Mouse (Mus musculus): ENCODE data around the gene Kcnj2. TPM values are rescaled to one million over a fixed set of nuclear protein-coding genes. Genes with fewer than 3 reads are reported as not detected.
A peak's percentile ranks its signal among the peaks of the same experiment; 100 is the strongest.

Gene Kcnj2
- polyA plus RNA-seq, 2 experiments: 0.10 to 0.30 TPM

DNA sequence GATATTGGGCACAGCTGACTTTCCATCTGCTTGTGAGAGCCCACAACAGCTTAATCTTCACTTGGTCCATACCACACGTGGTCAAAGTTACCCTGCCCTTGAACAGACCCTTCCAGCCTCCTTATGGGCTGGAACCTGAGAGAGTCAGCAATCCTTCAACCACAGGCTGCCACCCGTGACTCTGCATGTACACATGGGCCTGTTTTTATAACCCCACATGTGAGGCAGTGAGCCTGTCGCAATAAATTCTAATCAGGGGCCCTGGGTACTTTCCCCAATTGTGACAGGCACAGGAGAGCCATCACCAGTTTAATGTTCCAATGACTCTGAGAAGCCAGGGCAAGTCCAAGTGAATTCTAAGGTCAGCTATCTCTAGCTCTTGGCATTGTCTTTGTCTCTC, 22.8 kb downstream of the Kcnj2 start:
- Histone ChIP-seq H3K9ac (replicated peaks) (no peak overlapping the region), H3K4me3 (ENCODE audit: insufficient read depth in 1 of 2, low read depth in 2 of 2, low read length in 2 of 2) (no peak overlapping the region), H3K27ac (no peak overlapping the region), H3K36me3 (replicated peaks; ENCODE audit: control insufficient read depth, insufficient read depth, low read depth) (no peaks in the 10 kb centered on the region), H3K4me1 (replicated peaks; ENCODE audit: control insufficient read depth in 2 of 2, insufficient read depth in 2 of 2, low read length in 1 of 2) (no peaks in the 10 kb centered on the region), H3K27me3 (ENCODE audit: control insufficient read depth, insufficient read depth, low read length) (no peaks in the 10 kb centered on the region), H3K4me2 (ENCODE audit: low read depth) (no peak overlapping the region), H3K9me3 (ENCODE audit: control insufficient read depth, low read length) (no peaks in the 10 kb centered on the region)
- no peak for DNase-seq (ENCODE audit: low read depth in 3 of 3, low spot score in 3 of 3)
- TF ChIP-seq EP300 (IDR thresholded peaks at IDR 0.05; ENCODE audit: low read depth) (no peak), CTCF (IDR thresholded peaks at IDR 0.05; ENCODE audit: low read depth) (no peak)
- no peak for ATAC-seq (ENCODE audit: insufficient read depth)
- 26% methylated on average over 3 of the region's 3 CpGs for WGBS (ENCODE audit: insufficient replicate concordance)

DNA sequence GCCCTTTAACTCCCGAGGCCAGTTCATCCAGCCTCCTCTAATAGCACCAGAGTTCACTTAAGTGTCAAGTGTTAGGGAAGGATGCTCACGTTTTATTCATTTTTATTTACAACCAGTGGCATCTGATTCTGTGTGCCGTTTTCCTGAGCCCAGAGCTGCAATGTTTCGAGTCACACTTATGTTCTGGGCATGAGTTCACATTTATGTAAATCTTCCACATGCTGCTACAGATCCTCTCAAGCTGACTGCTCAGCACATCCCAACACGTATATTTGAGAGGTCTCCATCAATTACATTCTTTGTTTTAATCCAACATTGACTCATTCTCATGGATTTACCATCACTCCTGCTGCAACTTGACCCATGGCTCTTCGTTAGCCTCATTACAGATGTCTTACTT, 25.2 kb downstream of the Kcnj2 start:
- ATAC-seq (ENCODE audit: insufficient read depth): no peak
- Histone ChIP-seq H3K4me3 (ENCODE audit: insufficient read depth in 1 of 2, low read depth in 2 of 2, low read length in 2 of 2) (no peak overlapping the region), H3K27me3 (ENCODE audit: control insufficient read depth, insufficient read depth, low read length) (no peaks in the 10 kb centered on the region), H3K27ac (no peak overlapping the region), H3K9me3 (ENCODE audit: control insufficient read depth, low read length) (no peaks in the 10 kb centered on the region), H3K36me3 (replicated peaks; ENCODE audit: control insufficient read depth, insufficient read depth, low read depth) (no peaks in the 10 kb centered on the region), H3K4me2 (ENCODE audit: low read depth) (no peak overlapping the region), H3K9ac (replicated peaks) (no peak overlapping the region), H3K4me1 (replicated peaks; ENCODE audit: control insufficient read depth in 2 of 2, insufficient read depth in 2 of 2, low read length in 1 of 2) (no peaks in the 10 kb centered on the region)
- 47% methylated on average over 6 of the region's 6 CpGs for WGBS (ENCODE audit: insufficient replicate concordance)
- TF ChIP-seq CTCF (IDR thresholded peaks at IDR 0.05; ENCODE audit: low read depth) (no peak), EP300 (IDR thresholded peaks at IDR 0.05; ENCODE audit: low read depth) (no peak)
- no peak for DNase-seq (ENCODE audit: low read depth in 3 of 3, low spot score in 3 of 3)

DNA sequence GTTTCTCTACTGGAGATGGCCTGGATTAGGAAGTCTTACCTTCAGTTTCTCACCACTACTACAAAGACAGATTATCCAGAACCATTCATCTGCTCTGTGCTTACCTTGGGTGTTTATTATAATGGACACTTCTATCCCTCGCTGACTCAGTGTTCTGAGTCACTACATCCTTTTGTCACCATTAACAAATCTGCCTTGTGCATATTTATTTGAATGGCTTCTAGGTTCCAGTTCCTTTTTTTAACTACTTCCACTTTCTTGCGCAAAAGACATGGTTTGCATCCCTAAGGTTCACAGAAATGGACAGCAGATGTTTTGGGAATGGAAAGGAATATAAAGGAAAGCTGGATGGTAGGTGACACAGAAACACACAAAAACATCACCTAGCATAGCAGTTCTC, 27.0 kb downstream of the Kcnj2 start:
- WGBS (ENCODE audit: insufficient replicate concordance): 30% methylated on average over 2 of the region's 2 CpGs
- H3K9ac ChIP-seq (replicated peaks): no peak overlapping the region
- no peak overlapping the region for H3K27ac ChIP-seq
- H3K4me2 ChIP-seq (ENCODE audit: low read depth): no peak overlapping the region
- ATAC-seq (ENCODE audit: insufficient read depth): no peak
- TF ChIP-seq CTCF (IDR thresholded peaks at IDR 0.05; ENCODE audit: low read depth) (no peak), EP300 (IDR thresholded peaks at IDR 0.05; ENCODE audit: low read depth) (no peak)
- no peak for DNase-seq (ENCODE audit: low read depth in 3 of 3, low spot score in 3 of 3)
- H3K27me3 ChIP-seq (ENCODE audit: control insufficient read depth, insufficient read depth, low read length): no peaks in the 10 kb centered on the region
- no peaks in the 10 kb centered on the region for H3K9me3 ChIP-seq (ENCODE audit: control insufficient read depth, low read length)
- no peak overlapping the region for H3K4me3 ChIP-seq (ENCODE audit: insufficient read depth in 1 of 2, low read depth in 2 of 2, low read length in 2 of 2)
- H3K4me1 ChIP-seq (replicated peaks; ENCODE audit: control insufficient read depth in 2 of 2, insufficient read depth in 2 of 2, low read length in 1 of 2): no peaks in the 10 kb centered on the region
- H3K36me3 ChIP-seq (replicated peaks; ENCODE audit: control insufficient read depth, insufficient read depth, low read depth): no peaks in the 10 kb centered on the region

DNA sequence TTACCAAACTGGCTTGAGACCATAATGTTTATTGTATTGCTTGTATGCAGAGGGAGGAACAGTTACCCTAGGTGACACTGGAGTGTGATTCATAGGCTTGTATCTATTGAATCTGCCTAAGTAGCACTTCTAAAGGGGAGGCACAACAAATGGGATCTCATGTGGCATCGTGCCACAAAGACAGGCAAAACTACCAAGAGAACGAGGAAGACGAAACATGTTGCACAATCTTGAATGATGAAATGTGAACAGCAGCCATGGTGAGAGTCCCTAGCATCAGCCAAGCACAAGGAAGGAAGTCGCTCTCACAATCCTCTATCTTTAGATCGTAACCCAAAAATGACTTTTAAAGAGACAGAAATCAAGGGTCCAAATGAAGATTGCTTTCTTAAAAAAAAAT, 30.6 kb downstream of the Kcnj2 start:
- Histone ChIP-seq H3K4me2 (ENCODE audit: low read depth) (no peak overlapping the region), H3K36me3 (replicated peaks; ENCODE audit: control insufficient read depth, insufficient read depth, low read depth) (no peaks in the 10 kb centered on the region), H3K4me3 (ENCODE audit: insufficient read depth in 1 of 2, low read depth in 2 of 2, low read length in 2 of 2) (no peak overlapping the region), H3K27ac (no peak overlapping the region), H3K4me1 (replicated peaks; ENCODE audit: control insufficient read depth in 2 of 2, insufficient read depth in 2 of 2, low read length in 1 of 2) (no peaks in the 10 kb centered on the region), H3K9me3 (ENCODE audit: control insufficient read depth, low read length) (no peaks in the 10 kb centered on the region), H3K27me3 (ENCODE audit: control insufficient read depth, insufficient read depth, low read length) (no peaks in the 10 kb centered on the region), H3K9ac (replicated peaks) (no peak overlapping the region)
- WGBS (ENCODE audit: insufficient replicate concordance): 24% methylated on average over 5 of the region's 5 CpGs
- TF ChIP-seq EP300 (IDR thresholded peaks at IDR 0.05; ENCODE audit: low read depth) (no peak), CTCF (IDR thresholded peaks at IDR 0.05; ENCODE audit: low read depth) (no peak)
- peak in 2 of 3 experiments; percentile 12 to 29 for DNase-seq (ENCODE audit: low read depth in 3 of 3, low spot score in 3 of 3)
- no peak for ATAC-seq (ENCODE audit: insufficient read depth)

DNA sequence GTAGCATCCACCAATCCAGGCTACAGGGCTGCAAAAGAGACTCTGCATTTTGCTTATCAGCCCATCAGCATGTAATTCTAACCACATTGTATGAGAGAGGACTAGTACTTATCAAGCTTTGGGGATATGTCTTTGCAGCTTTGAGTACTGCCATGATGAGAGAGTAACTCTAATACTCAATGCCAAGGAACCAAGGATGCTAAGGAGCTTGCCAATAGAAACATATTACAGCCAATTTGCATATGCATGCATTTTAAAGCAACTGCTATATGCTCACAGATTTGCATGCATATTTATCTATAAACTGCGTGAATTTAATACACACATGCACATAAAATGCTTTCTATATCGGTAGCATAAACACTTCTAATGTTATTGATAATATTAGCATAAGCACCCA, 34.2 kb downstream of the Kcnj2 start:
- TF ChIP-seq CTCF (IDR thresholded peaks at IDR 0.05; ENCODE audit: low read depth): no peak
- no peak for TF ChIP-seq EP300 (IDR thresholded peaks at IDR 0.05; ENCODE audit: low read depth)
- no peak overlapping the region for H3K4me2 ChIP-seq (ENCODE audit: low read depth)
- no peaks in the 10 kb centered on the region for H3K9me3 ChIP-seq (ENCODE audit: control insufficient read depth, low read length)
- no peak for ATAC-seq (ENCODE audit: insufficient read depth)
- WGBS (ENCODE audit: insufficient replicate concordance): 74% methylated on average over 2 of the region's 2 CpGs
- no peak overlapping the region for H3K9ac ChIP-seq (replicated peaks)
- no peaks in the 10 kb centered on the region for H3K27me3 ChIP-seq (ENCODE audit: control insufficient read depth, insufficient read depth, low read length)
- H3K4me1 ChIP-seq (replicated peaks; ENCODE audit: control insufficient read depth in 2 of 2, insufficient read depth in 2 of 2, low read length in 1 of 2): no peaks in the 10 kb centered on the region
- no peaks in the 10 kb centered on the region for H3K36me3 ChIP-seq (replicated peaks; ENCODE audit: control insufficient read depth, insufficient read depth, low read depth)
- H3K4me3 ChIP-seq (ENCODE audit: insufficient read depth in 1 of 2, low read depth in 2 of 2, low read length in 2 of 2): no peak overlapping the region
- DNase-seq (ENCODE audit: low read depth in 3 of 3, low spot score in 3 of 3): no peak
- no peak overlapping the region for H3K27ac ChIP-seq
